Mouse (Mus musculus): ENCODE results near the gene Ska2. TPM values are rescaled to one million over a fixed set of nuclear protein-coding genes. Genes with fewer than 3 reads are reported as not detected.

Gene Ska2
- polyA plus RNA-seq, 1 experiment from 2014 or later, result 44.0 TPM

- Histone ChIP-seq H3K9me3 (ENCODE audit: control insufficient read depth, low read length) (no peaks in the 10 kb centered on the region), H3K4me1 (ENCODE audit: control insufficient read depth, insufficient read depth, low read length) (no peaks in the 10 kb centered on the region), H3K27ac (replicated peaks; ENCODE audit: low read depth, low read length) (no peak overlapping the region), H3K4me3 (ENCODE audit: low read depth, low read length) (no peak overlapping the region), H3K4me2 (ENCODE audit: low read depth, low read length) (no peak overlapping the region), H3K27me3 (replicated peaks; ENCODE audit: control insufficient read depth, insufficient read depth, low read length) (no peaks in the 10 kb centered on the region), H3K36me3 (ENCODE audit: control insufficient read depth, insufficient read depth, low read length) (peaks cover 10% of the 10 kb centered on the region; the same call in 1 of the 2 replicates), H3K9ac (ENCODE audit: low read depth, low read length) (no peak overlapping the region)
- 73% methylated on average over 4 of the region's 4 CpGs for WGBS
- ATAC-seq (ENCODE audit: low read depth), result peak; percentile 37; the same call in 1 of the 2 replicates
- DNase-seq (ENCODE audit: low spot score), result peak; percentile 64
Observed at GRCm38 (mm10) chr11:87136233-87136632, 27.2 kb downstream of the Ska2 start.

DNA sequence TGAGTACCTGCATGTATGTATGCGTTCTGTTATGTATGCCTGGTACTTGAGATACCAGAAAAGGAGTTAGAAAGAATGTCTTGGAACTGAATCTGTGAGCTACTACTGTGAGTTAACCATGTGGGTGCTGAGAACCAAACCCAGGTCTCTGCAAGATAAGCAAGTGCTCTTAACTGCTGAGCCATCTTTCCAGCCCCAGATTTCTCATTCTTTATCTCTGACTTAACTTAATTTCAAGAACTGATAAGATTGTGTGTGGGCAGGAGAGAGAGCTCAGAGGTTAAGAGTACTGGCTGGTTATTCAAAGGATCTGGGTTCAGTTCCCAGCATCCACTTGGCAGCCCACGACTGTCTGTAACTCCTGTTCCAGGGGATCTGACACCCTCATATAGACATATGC lies 49.0 kb downstream of the Ska2 start:
- Histone ChIP-seq H3K4me1 (ENCODE audit: control insufficient read depth, insufficient read depth, low read length) (no peaks in the 10 kb centered on the region), H3K9me3 (ENCODE audit: control insufficient read depth, low read length) (no peaks in the 10 kb centered on the region), H3K36me3 (ENCODE audit: control insufficient read depth, insufficient read depth, low read length) (0 out of 2 replicates have a peak, but pooled peaks cover 8% of the 10 kb centered on the region), H3K27ac (replicated peaks; ENCODE audit: low read depth, low read length) (no peak overlapping the region), H3K27me3 (replicated peaks; ENCODE audit: control insufficient read depth, insufficient read depth, low read length) (no peaks in the 10 kb centered on the region), H3K4me3 (ENCODE audit: low read depth, low read length) (no peak overlapping the region), H3K4me2 (ENCODE audit: low read depth, low read length) (no peak overlapping the region), H3K9ac (ENCODE audit: low read depth, low read length) (no peak overlapping the region)
- DNase-seq (ENCODE audit: low spot score) (no peak), ATAC-seq (ENCODE audit: low read depth) (no peak)
- WGBS, result 86% methylated on average over 2 of the region's 2 CpGs

- no peak overlapping the region for H3K9ac ChIP-seq (ENCODE audit: low read depth, low read length)
- no peaks in the 10 kb centered on the region for H3K4me1 ChIP-seq (ENCODE audit: control insufficient read depth, insufficient read depth, low read length)
- H3K4me3 ChIP-seq (ENCODE audit: low read depth, low read length), result no peak overlapping the region
- H3K27ac ChIP-seq (replicated peaks; ENCODE audit: low read depth, low read length), result no peak overlapping the region
- 98% methylated on average over 4 of the region's 4 CpGs for WGBS
- ATAC-seq (ENCODE audit: low read depth) (no peak), DNase-seq (ENCODE audit: low spot score) (no peak)
- H3K9me3 ChIP-seq (ENCODE audit: control insufficient read depth, low read length), result no peaks in the 10 kb centered on the region
- no peaks in the 10 kb centered on the region for H3K27me3 ChIP-seq (replicated peaks; ENCODE audit: control insufficient read depth, insufficient read depth, low read length)
- no peak overlapping the region for H3K4me2 ChIP-seq (ENCODE audit: low read depth, low read length)
- peaks cover 38% of the 10 kb centered on the region for H3K36me3 ChIP-seq (ENCODE audit: control insufficient read depth, insufficient read depth, low read length)
Observed at GRCm38 (mm10) chr11:87162687-87163086, 53.7 kb downstream of the Ska2 start.

- DNase-seq (ENCODE audit: low spot score), result no peak
- no peak for ATAC-seq (ENCODE audit: low read depth)
- peaks cover 48% of the 10 kb centered on the region for H3K36me3 ChIP-seq (ENCODE audit: control insufficient read depth, insufficient read depth, low read length)
- no peak overlapping the region for H3K4me2 ChIP-seq (ENCODE audit: low read depth, low read length)
- no peak overlapping the region for H3K27ac ChIP-seq (replicated peaks; ENCODE audit: low read depth, low read length)
- no peaks in the 10 kb centered on the region for H3K27me3 ChIP-seq (replicated peaks; ENCODE audit: control insufficient read depth, insufficient read depth, low read length)
- H3K4me3 ChIP-seq (ENCODE audit: low read depth, low read length), result no peak overlapping the region
- no peak overlapping the region for H3K9ac ChIP-seq (ENCODE audit: low read depth, low read length)
- no peaks in the 10 kb centered on the region for H3K9me3 ChIP-seq (ENCODE audit: control insufficient read depth, low read length)
- no peaks in the 10 kb centered on the region for H3K4me1 ChIP-seq (ENCODE audit: control insufficient read depth, insufficient read depth, low read length)
Observed at GRCm38 (mm10) chr11:87163751-87164150, 54.7 kb downstream of the Ska2 start.

GRCm38 (mm10) chr11:87173625-87174024 lies 64.6 kb downstream of the Ska2 start:
- Histone ChIP-seq H3K4me2 (ENCODE audit: low read depth, low read length) (no peak overlapping the region), H3K27me3 (replicated peaks; ENCODE audit: control insufficient read depth, insufficient read depth, low read length) (no peaks in the 10 kb centered on the region), H3K27ac (replicated peaks; ENCODE audit: low read depth, low read length) (no peak overlapping the region), H3K9ac (ENCODE audit: low read depth, low read length) (no peak overlapping the region), H3K9me3 (ENCODE audit: control insufficient read depth, low read length) (peaks cover 3% of the 10 kb centered on the region; the same call in 1 of the 2 replicates), H3K4me1 (ENCODE audit: control insufficient read depth, insufficient read depth, low read length) (no peaks in the 10 kb centered on the region), H3K4me3 (ENCODE audit: low read depth, low read length) (no peak overlapping the region), H3K36me3 (ENCODE audit: control insufficient read depth, insufficient read depth, low read length) (peaks cover 21% of the 10 kb centered on the region)
- WGBS, result 81% methylated on average over 5 of the region's 5 CpGs
- no peak for ATAC-seq (ENCODE audit: low read depth)
- no peak for DNase-seq (ENCODE audit: low spot score)

MicroRNAs within 50 kb of the gene (microRNA counts, 519-probe panel; counts per million panel counts)
- microRNA mmu-miR-301a, result 3,712 counts per million, percentile 86 among the panel's probes with 10 or more counts

Small RNA genes within 50 kb of the gene (microRNA-seq; reads per million reads assigned to microRNA genes)
- 1,209 reads per million, percentile 77 among the genes with 10 or more reads in this experiment for gene Mir301 (ENCODE audit: borderline number of aligned reads)

Other genes with a start within 250 kb of the Ska2 start
- 7.8 and 8.6 TPM in 2 replicates for gene Ypel2, start 115.5 kb upstream of the Ska2 start, polyA plus RNA-seq (2014; fragmentation: Nextera tagmentation; extraction: Ambion mirVana)
- gene Gdpd1, start 35.2 kb upstream of the Ska2 start, polyA plus RNA-seq (2014; fragmentation: Nextera tagmentation; extraction: Ambion mirVana), result 20.3 and 22.8 TPM in 2 replicates
- gene Smg8, start 22.5 kb upstream of the Ska2 start, polyA plus RNA-seq (2014; fragmentation: Nextera tagmentation; extraction: Ambion mirVana), result 19.3 and 19.7 TPM in 2 replicates
- gene Prr11, start 526 bp upstream of the Ska2 start, polyA plus RNA-seq (2014; fragmentation: Nextera tagmentation; extraction: Ambion mirVana), result 9.9 and 10.0 TPM in 2 replicates
- 27.6 and 29.4 TPM in 2 replicates for gene Trim37, start 17.8 kb downstream of the Ska2 start, polyA plus RNA-seq (2014; fragmentation: Nextera tagmentation; extraction: Ambion mirVana)
- gene Ppm1e, start 249.8 kb downstream of the Ska2 start, polyA plus RNA-seq (2014; fragmentation: Nextera tagmentation; extraction: Ambion mirVana), result 4.2 and 6.6 TPM in 2 replicates

Measured in embryonic facial prominence, embryonic 14.5 days (tissue).